Mouse (Mus musculus) brain, embryonic 14.5 days (tissue): ENCODE results near the gene Il27ra.

Experiments
- CTCF ChIP-seq: fragments of 200-500 bp; IDR thresholded peaks from 2 replicates; pipeline ENCODE4 v1.5.1; 2012; ENCODE audit warnings: inconsistent platforms, mild to moderate bottlenecking, moderate library complexity, borderline replicate concordance; ENCODE audit not compliant: insufficient read depth, insufficient read length; ENCODE audit errors: extremely low read depth
- POLR2A ChIP-seq: fragments of 200-500 bp; IDR thresholded peaks from 2 replicates; pipeline ENCODE4 v1.6.1; 2012; ENCODE audit warnings: mild to moderate bottlenecking, inconsistent platforms, borderline replicate concordance; ENCODE audit not compliant: poor library complexity, insufficient read depth, insufficient read length, severe bottlenecking; ENCODE audit errors: extremely low read depth

DNA sequence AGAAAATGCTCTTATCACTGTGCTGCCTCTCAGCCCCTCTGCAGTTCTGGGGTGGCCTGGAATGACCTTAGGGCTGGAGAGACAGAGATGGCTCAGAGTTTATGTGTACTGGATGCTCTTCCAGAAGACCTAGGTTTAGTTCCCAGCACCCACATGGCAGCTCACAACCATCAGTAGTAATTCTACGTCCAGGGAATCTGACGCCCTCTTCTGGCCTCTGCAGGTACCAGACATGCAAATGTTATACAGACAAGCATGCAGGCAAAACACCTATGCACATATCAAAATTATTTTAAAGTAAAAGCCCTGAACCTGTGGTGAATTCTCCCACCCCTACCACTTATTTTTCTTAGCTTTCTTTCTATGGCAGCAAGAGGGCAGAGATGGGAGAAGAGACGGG is 4.1 kb upstream of the Il27ra start:
- TF ChIP-seq CTCF (no peak), POLR2A (no peak)
